Mouse (Mus musculus): ENCODE results near the gene Otp.

Otp gene

GRCm38 (mm10) chr13:94875396-94875880, at the start of gene Otp:
Gene Otp (plus strand): TSS chr13:94875602.
- no peak for DNase-seq

GRCm38 (mm10) chr13:94826389-94826788, 49.0 kb upstream of the Otp start:
- DNase-seq = no peak

GRCm38 (mm10) chr13:94826986-94827385, 48.4 kb upstream of the Otp start:
- no peak for DNase-seq

- no peak for DNase-seq
Observed at GRCm38 (mm10) chr13:94827847-94828246, 47.6 kb upstream of the Otp start.

GRCm38 (mm10) chr13:94838047-94838720, 37.2 kb upstream of the Otp start:
- DNase-seq = no peak

GRCm38 (mm10) chr13:94838756-94839337, 36.6 kb upstream of the Otp start:
- no peak for DNase-seq

GRCm38 (mm10) chr13:94843236-94843635, 32.2 kb upstream of the Otp start:
- DNase-seq = no peak

GRCm38 (mm10) chr13:94847870-94848269, 27.5 kb upstream of the Otp start:
- DNase-seq = no peak

GRCm38 (mm10) chr13:94849351-94849750, 26.1 kb upstream of the Otp start:
- no peak for DNase-seq

- no peak for DNase-seq
Observed at GRCm38 (mm10) chr13:94858016-94858575, 17.3 kb upstream of the Otp start.

GRCm38 (mm10) chr13:94859256-94859655, 16.1 kb upstream of the Otp start:
- DNase-seq = no peak

GRCm38 (mm10) chr13:94862491-94863230, 12.7 kb upstream of the Otp start:
- no peak for DNase-seq

GRCm38 (mm10) chr13:94866906-94867305, 8.5 kb upstream of the Otp start:
- DNase-seq = no peak

- no peak for DNase-seq
Observed at GRCm38 (mm10) chr13:94867772-94868171, 7.6 kb upstream of the Otp start.

GRCm38 (mm10) chr13:94868478-94868950, 6.9 kb upstream of the Otp start:
- DNase-seq = peak; percentile 70

GRCm38 (mm10) chr13:94869541-94869940, 5.9 kb upstream of the Otp start:
- DNase-seq = no peak

- DNase-seq = no peak
Observed at GRCm38 (mm10) chr13:94870071-94870460, 5.3 kb upstream of the Otp start.

- DNase-seq = no peak
Observed at GRCm38 (mm10) chr13:94870461-94871186, 4.8 kb upstream of the Otp start.

- DNase-seq = no peak
Observed at GRCm38 (mm10) chr13:94871806-94872320, 3.5 kb upstream of the Otp start.

GRCm38 (mm10) chr13:94872439-94872838, 3.0 kb upstream of the Otp start:
- no peak for DNase-seq

GRCm38 (mm10) chr13:94873111-94874038, 2.0 kb upstream of the Otp start:
- DNase-seq = peak; percentile 22
